Mouse (Mus musculus) heart, embryonic 10.5 days (tissue): ENCODE results near the gene Neurog3. TPM values are rescaled to one million over a fixed set of nuclear protein-coding genes. Genes with fewer than 3 reads are reported as not detected.

Experiments
- polyA plus RNA-seq: library from polyadenylated mRNA; unstranded; fragments of >200 nt; fragmentation: Nextera tagmentation; extraction: Ambion mirVana; gene quantifications from 2 replicates; pipeline ENCODE4 v1.2.1, GENCODE M21; 2016

Gene Neurog3
- polyA plus RNA-seq, 1 experiment from 2014 or later = not detected

Other genes starting within 250 kb of the Neurog3 start
- 12.3 and 17.7 TPM in 2 replicates for gene Col13a1, start 154.0 kb upstream of the Neurog3 start, polyA plus RNA-seq
- gene Fam241b, start 10.8 kb downstream of the Neurog3 start, polyA plus RNA-seq = 3.1 and 5.9 TPM in 2 replicates
- gene Tspan15, start 98.2 kb downstream of the Neurog3 start, polyA plus RNA-seq = 7.7 and 13.9 TPM in 2 replicates
- gene Tacr2, start 119.3 kb downstream of the Neurog3 start, polyA plus RNA-seq = not detected in 2 replicates
- 157 and 286 TPM in 2 replicates for gene Hk1, start 246.8 kb downstream of the Neurog3 start, polyA plus RNA-seq